Mouse (Mus musculus) liver, embryonic 15.5 days (tissue): ENCODE data around the gene Mylk2. TPM values are rescaled to one million over a fixed set of nuclear protein-coding genes. Genes with fewer than 3 reads are reported as not detected.

Source experiments
- ATAC-seq: fragments of 200-750 bp; cut with Nextera tagmentation; 2 replicates; pipeline ENCODE4 v1.8.0; 2017; ENCODE audit warnings: moderate number of reproducible peaks, mild to moderate bottlenecking, moderate library complexity; ENCODE audit not compliant: insufficient read depth
- H3K27ac ChIP-seq: fragments of 300-500 bp; sonication (generic); replicated peaks from 2 replicates; pipeline ENCODE4 v1.5.1; 2015; ENCODE audit warnings: mild to moderate bottlenecking, inconsistent platforms
- H3K27me3 ChIP-seq: fragments of 300-500 bp; sonication (generic); 2 replicates; pipeline ENCODE4 v1.6.1; 2015; ENCODE audit warnings: mild to moderate bottlenecking, inconsistent platforms
- H3K36me3 ChIP-seq: fragments of 300-500 bp; sonication (generic); replicated peaks from 2 replicates; pipeline ENCODE4 v1.6.1; 2015; ENCODE audit warnings: moderate library complexity, mild to moderate bottlenecking, inconsistent platforms
- H3K4me1 ChIP-seq: fragments of 300-500 bp; sonication (generic); replicated peaks from 2 replicates; pipeline ENCODE4 v1.6.1; 2015; ENCODE audit warnings: inconsistent platforms
- H3K4me2 ChIP-seq: fragments of 300-500 bp; sonication (generic); 2 replicates; pipeline ENCODE4 v1.6.1; 2015; ENCODE audit warnings: moderate library complexity, mild to moderate bottlenecking, inconsistent platforms
- H3K4me3 ChIP-seq: fragments of 300-500 bp; sonication (generic); replicated peaks from 2 replicates; pipeline ENCODE4 v1.5.1; 2015; ENCODE audit warnings: mild to moderate bottlenecking, inconsistent platforms
- H3K9ac ChIP-seq: fragments of 300-500 bp; sonication (generic); 2 replicates; pipeline ENCODE4 v1.6.1; 2015; ENCODE audit warnings: moderate library complexity, mild to moderate bottlenecking, inconsistent platforms
- H3K9me3 ChIP-seq: fragments of 300-500 bp; sonication (generic); replicated peaks from 2 replicates; pipeline ENCODE4 v1.6.1; 2016; ENCODE audit warnings: inconsistent platforms
- WGBS: fragments of 180-500 bp; shearing (Covaris S2); methylation state at CpG from one replicate; pipeline ENCODE4 v1.1.7; 2015; ENCODE audit warnings: mixed read lengths; ENCODE audit not compliant: insufficient replicate concordance; 5-methylcytosine and 5-hydroxymethylcytosine counted together
- polyA plus RNA-seq: library from polyadenylated mRNA; unstranded; fragments of >200 nt; fragmentation: Nextera tagmentation; extraction: Ambion mirVana; gene quantifications from 2 replicates; pipeline ENCODE4 v1.2.1, GENCODE M21; 2015

The Mylk2 gene
- polyA plus RNA-seq, 1 experiment from 2014 or later, result 0.28 TPM

DNA sequence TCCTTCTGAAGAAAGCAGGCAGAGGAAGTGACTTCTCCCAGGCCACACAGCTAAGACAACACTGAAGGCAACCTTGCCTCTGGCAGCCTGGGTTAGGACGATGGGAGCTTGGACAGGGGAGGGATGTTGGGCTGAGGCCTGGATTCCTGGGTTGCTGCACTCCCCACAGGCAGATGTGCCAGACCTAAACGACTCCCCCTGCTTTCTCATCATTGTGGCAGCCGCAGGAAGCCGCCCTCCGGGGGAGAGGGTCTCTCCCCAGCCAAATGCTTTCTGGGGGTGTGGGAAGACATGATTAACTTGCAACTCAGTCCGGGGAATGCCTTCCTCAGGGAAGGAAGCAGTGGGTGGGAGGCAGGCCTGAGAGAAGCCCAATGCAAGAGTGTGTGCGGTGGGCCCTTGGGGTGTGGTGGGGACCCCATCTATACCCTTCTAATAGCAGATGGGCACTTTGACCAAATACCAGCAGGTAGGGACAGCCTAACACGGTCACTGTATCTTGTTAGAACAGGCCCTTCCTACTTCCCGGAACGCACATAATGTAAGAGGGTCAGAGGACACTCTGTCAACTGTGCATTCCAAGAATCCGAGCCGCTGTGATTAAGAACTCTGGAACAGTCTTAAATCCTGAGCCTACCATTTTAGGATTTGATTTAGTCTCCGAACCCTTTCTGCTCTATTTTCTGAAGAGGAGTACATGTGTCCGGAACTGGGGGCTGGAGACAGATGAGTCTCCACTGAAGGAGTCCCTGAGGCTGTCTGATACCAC, 17.3 kb downstream of the Mylk2 start:
- Histone ChIP-seq H3K4me2 (no peak overlapping the region), H3K9me3 (no peaks in the 10 kb centered on the region), H3K36me3 (no peaks in the 10 kb centered on the region), H3K4me3 (no peak overlapping the region), H3K4me1 (no peaks in the 10 kb centered on the region), H3K27me3 (no peaks in the 10 kb centered on the region), H3K27ac (0 out of 2 replicates have a peak overlapping the region, but pooled peaks have one; percentile 24), H3K9ac (no peak overlapping the region)
- WGBS, result 47% methylated on average over 14 of the region's 14 CpGs
- ATAC-seq, result no peak

- no peaks in the 10 kb centered on the region for H3K4me1 ChIP-seq
- no peak overlapping the region for H3K9ac ChIP-seq
- H3K36me3 ChIP-seq, result no peaks in the 10 kb centered on the region
- H3K4me2 ChIP-seq, result no peak overlapping the region
- no peak for ATAC-seq
- 32% methylated on average over 3 of the region's 3 CpGs for WGBS
- no peak overlapping the region for H3K4me3 ChIP-seq
- H3K27me3 ChIP-seq, result no peaks in the 10 kb centered on the region
- H3K9me3 ChIP-seq, result no peaks in the 10 kb centered on the region
- no peak overlapping the region for H3K27ac ChIP-seq
Measured at GRCm38 (mm10) chr2:152928988-152929370, 17.8 kb downstream of the Mylk2 start.

DNA sequence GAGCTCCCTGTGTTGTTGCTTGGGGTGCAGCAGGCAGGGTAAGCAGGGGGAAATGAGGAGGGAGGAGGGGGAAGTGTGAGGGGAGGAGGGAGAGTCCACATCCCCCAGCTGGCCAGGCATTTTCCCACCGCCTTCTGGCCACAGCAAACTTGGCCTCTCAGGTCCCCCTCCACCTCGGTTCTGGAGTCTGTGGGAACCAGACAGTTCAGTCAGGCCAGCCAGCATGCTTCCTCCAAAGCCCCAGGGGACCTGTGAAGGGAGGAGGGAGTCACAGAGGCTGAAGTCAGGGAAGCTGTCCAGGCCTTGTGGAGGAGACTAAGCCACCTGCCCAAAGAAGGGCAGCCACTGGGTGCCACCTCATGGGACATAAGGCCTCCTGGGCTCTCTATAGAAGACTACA, 19.1 kb downstream of the Mylk2 start:
- Histone ChIP-seq H3K27ac (no peak overlapping the region), H3K9me3 (no peaks in the 10 kb centered on the region), H3K4me2 (no peak overlapping the region), H3K27me3 (no peaks in the 10 kb centered on the region), H3K4me3 (no peak overlapping the region), H3K9ac (no peak overlapping the region), H3K4me1 (no peaks in the 10 kb centered on the region), H3K36me3 (no peaks in the 10 kb centered on the region)
- WGBS, result 34% methylated on average over 2 of the region's 2 CpGs
- no peak for ATAC-seq

DNA sequence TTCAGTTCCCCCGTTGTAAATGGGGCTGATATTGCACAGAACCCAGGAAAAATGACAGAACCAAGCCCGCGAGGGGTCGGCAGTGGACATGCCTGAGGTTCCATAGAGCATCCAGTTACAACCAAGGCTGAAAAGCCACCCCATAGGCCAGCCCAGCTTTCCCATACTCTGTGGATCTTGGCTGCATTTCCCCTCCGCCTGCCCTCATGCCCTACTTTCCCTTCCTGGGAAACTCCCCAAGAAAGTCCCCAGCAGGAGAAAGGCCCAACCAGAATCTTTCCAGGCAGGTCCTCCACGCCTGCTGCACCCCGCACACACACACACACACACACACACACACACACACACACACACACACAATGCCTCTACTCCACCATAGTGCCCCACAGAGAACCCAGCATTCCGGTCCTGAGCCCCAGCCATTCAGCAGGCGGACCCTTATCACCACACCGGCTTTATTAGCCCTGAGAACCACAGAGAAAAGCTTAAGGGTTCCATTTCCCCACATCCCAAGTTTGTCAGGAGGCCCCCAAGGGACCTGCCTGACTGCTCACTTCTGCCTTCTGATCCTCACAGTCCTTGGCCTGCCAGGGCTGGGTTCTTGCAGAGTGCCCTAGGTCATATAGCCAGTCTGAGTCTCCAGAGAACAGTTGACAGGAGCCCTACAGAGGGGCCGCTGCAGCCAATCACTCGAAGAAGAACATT, 20.5 kb downstream of the Mylk2 start:
- no peak for ATAC-seq
- 67% methylated on average over 12 of the region's 12 CpGs for WGBS
- Histone ChIP-seq H3K9ac (no peak overlapping the region), H3K4me2 (no peak overlapping the region), H3K27me3 (no peaks in the 10 kb centered on the region), H3K36me3 (no peaks in the 10 kb centered on the region), H3K9me3 (no peaks in the 10 kb centered on the region), H3K4me3 (no peak overlapping the region), H3K27ac (no peak overlapping the region), H3K4me1 (no peaks in the 10 kb centered on the region)

DNA sequence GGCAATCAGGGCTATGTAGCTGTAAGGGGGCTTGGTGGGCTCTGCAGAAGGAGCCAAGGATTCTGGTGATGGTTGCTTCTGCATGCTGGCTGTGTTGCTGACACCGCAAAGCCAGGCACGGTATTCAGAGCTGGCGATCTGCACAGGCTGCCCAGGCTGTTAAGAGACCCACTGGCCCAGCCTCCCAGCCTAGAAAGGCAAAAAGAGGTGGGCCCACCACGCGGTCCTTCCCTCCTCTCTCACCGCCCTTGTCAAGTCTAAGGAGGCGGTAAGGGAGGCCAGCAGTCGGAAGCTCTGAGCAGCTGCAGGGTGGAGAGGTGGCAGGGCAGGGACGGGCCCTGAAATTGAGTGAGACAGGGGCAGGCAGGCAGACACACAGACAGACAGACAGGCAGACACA, 21.9 kb downstream of the Mylk2 start, which contains the start of gene Foxs1:
TSS of gene Foxs1 (minus strand) at position 161 of the 400 bp plus-strand sequence.
- Histone ChIP-seq H3K9ac (no peak within 1 kb of the TSS), H3K4me3 (no peak within 1 kb of the TSS), H3K27ac (no peak within 1 kb of the TSS)

GRCm38 (mm10) chr2:152933614-152934013, 22.5 kb downstream of the Mylk2 start:
- Histone ChIP-seq H3K4me2 (no peak overlapping the region), H3K27me3 (no peaks in the 10 kb centered on the region), H3K9ac (no peak overlapping the region), H3K27ac (no peak overlapping the region), H3K4me1 (no peaks in the 10 kb centered on the region), H3K36me3 (no peaks in the 10 kb centered on the region), H3K9me3 (no peaks in the 10 kb centered on the region), H3K4me3 (no peak overlapping the region)
- no peak for ATAC-seq
- WGBS, result 19% methylated on average over 5 of the region's 5 CpGs

More for the DNA sequence above, 21.9 kb downstream of the Mylk2 start, which contains the start of gene Foxs1:
- WGBS, result 26% methylated on average over 9 of the region's 9 CpGs
- Histone ChIP-seq H3K4me1 (no peaks in the 10 kb centered on the region), H3K9me3 (no peaks in the 10 kb centered on the region), H3K36me3 (no peaks in the 10 kb centered on the region), H3K4me2 (no peak within 1 kb of the TSS), H3K27me3 (no peaks in the 10 kb centered on the region)
- ATAC-seq, result peak; percentile 18; the same call in 1 of the 2 replicates

- no peak overlapping the region for H3K9ac ChIP-seq
- no peak overlapping the region for H3K27ac ChIP-seq
- 3% methylated on average over 4 of the region's 4 CpGs for WGBS
- no peak overlapping the region for H3K4me3 ChIP-seq
- no peaks in the 10 kb centered on the region for H3K36me3 ChIP-seq
- peaks cover 54% of the 10 kb centered on the region for H3K27me3 ChIP-seq
- ATAC-seq, result no peak
- H3K9me3 ChIP-seq, result no peaks in the 10 kb centered on the region
- H3K4me2 ChIP-seq, result no peak overlapping the region
- no peaks in the 10 kb centered on the region for H3K4me1 ChIP-seq
Measured at GRCm38 (mm10) chr2:152939846-152940245, 28.7 kb downstream of the Mylk2 start.

DNA sequence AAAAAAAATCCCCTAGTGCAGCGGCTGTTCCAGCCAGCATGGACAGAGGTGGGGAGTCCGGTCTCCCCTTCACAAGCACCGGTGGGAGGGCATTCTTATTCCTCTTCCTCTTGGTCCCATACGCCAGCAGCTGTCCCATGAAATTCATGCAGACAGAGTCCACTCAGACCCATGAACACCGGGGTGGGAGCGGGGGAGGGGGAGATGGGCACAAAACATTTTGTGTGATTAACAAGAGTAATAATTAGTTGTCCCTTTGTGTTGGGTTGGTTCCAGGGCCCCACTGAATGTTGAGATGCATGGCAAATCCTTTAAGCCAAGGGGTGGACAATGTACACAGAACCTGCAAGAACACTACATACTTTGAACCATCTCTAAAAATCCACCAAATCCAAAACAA, 30.0 kb downstream of the Mylk2 start:
- Histone ChIP-seq H3K27ac (no peak overlapping the region), H3K9me3 (no peaks in the 10 kb centered on the region), H3K36me3 (no peaks in the 10 kb centered on the region), H3K4me2 (no peak overlapping the region), H3K9ac (no peak overlapping the region), H3K27me3 (peaks cover 67% of the 10 kb centered on the region), H3K4me3 (no peak overlapping the region), H3K4me1 (no peaks in the 10 kb centered on the region)
- WGBS, result 49% methylated on average over 6 of the region's 6 CpGs
- no peak for ATAC-seq

- H3K9me3 ChIP-seq, result no peaks in the 10 kb centered on the region
Measured at GRCm38 (mm10) chr2:152941776-152942175, 30.6 kb downstream of the Mylk2 start.

DNA sequence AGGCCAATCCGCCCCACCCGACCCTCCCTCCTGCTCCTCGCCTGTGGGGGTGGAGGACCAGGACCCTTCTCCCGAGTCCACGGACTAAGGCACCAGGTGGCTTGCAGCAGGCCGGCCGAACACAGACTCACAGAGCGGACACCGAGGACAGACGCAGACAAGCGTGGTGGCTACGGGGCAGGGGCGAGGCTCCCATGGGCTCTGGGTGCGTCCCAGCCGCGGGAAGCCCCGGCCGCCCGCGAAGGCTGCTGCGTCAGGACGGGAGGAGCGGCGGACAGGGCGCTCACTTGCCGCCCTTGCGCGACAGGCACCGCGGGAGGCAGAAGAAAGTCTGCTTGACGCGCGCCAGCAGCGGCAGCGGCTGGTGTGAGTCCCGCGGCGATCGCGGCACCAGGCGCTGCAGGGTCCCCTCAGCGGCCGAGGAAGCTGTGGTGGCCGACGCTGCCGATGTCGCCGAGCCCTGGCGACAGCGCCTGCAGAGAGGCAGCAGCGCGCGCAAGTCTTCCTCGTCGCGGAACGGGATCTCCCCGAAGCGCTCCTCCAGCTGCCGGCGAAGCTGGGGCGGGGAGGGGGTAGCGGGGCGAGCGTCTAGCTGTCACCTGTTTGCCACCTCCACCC, 31.9 kb downstream of the Mylk2 start:
- no peaks in the 10 kb centered on the region for H3K36me3 ChIP-seq
- ATAC-seq, result no peak
- no peaks in the 10 kb centered on the region for H3K4me1 ChIP-seq
- peak overlapping the region; percentile 15; the same call in 1 of the 2 replicates for H3K4me3 ChIP-seq
- H3K27me3 ChIP-seq, result peaks cover 85% of the 10 kb centered on the region
- no peak overlapping the region for H3K27ac ChIP-seq
- WGBS, result under 1% methylated on average over 63 of the region's 65 CpGs
- H3K4me2 ChIP-seq, result peak overlapping the region; percentile 39
- H3K9ac ChIP-seq, result no peak overlapping the region
- H3K9me3 ChIP-seq, result no peaks in the 10 kb centered on the region

More at GRCm38 (mm10) chr2:152941776-152942175, 30.6 kb downstream of the Mylk2 start:
- Histone ChIP-seq H3K9ac (no peak overlapping the region), H3K27ac (no peak overlapping the region), H3K27me3 (peaks cover 73% of the 10 kb centered on the region), H3K4me3 (no peak overlapping the region), H3K36me3 (no peaks in the 10 kb centered on the region), H3K4me1 (no peaks in the 10 kb centered on the region), H3K4me2 (no peak overlapping the region)
- WGBS, result 18% methylated on average over 7 of the region's 7 CpGs
- no peak for ATAC-seq

DNA sequence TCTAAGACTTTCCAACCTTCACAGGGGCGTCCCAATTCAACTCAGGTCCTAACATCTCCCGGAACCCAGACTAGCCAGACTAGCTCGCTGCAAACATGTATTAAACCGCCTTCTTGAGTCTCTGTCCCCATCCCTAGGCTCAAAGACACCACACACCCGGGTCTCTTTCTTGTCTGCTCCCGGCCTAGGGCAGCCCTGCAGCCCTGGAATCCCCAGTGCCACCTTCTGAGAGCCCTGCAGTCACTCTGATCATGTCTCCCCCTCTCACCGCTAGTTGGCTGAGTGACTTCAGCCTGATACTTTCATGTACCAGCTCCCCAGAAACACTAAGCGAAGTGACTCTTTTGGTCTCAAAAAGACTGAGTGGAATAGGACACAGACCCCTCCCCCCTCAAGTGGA, 32.4 kb downstream of the Mylk2 start:
- Histone ChIP-seq H3K9me3 (no peaks in the 10 kb centered on the region), H3K4me2 (no peak overlapping the region; the same call in 1 of the 2 replicates), H3K36me3 (no peaks in the 10 kb centered on the region), H3K4me1 (no peaks in the 10 kb centered on the region), H3K27ac (no peak overlapping the region), H3K27me3 (peaks cover 91% of the 10 kb centered on the region), H3K9ac (no peak overlapping the region), H3K4me3 (no peak overlapping the region)
- ATAC-seq, result no peak
- 8% methylated on average over 8 of the region's 8 CpGs for WGBS
